Mouse (Mus musculus) neural tube, embryonic 12.5 days (tissue): ENCODE measurements around the gene Mon2. TPM values are rescaled to one million over a fixed set of nuclear protein-coding genes. Genes with fewer than 3 reads are reported as not detected.

Experiments
- ATAC-seq: fragments of 200-750 bp; cut with Nextera tagmentation; 2 replicates; pipeline ENCODE4 v1.8.0; 2017; ENCODE audit warnings: low read depth, mild to moderate bottlenecking, moderate TSS enrichment, moderate library complexity; ENCODE audit not compliant: low FRiP score
- H3K27ac ChIP-seq: fragments of 300-500 bp; sonication (generic); 2 replicates; pipeline ENCODE4 v1.5.1; 2016
- H3K27me3 ChIP-seq: fragments of 300-500 bp; sonication (generic); replicated peaks from 2 replicates; pipeline ENCODE4 v1.6.1; 2016; ENCODE audit warnings: mild to moderate bottlenecking
- H3K36me3 ChIP-seq: fragments of 300-500 bp; sonication (generic); 2 replicates; pipeline ENCODE4 v1.6.1; 2016; ENCODE audit warnings: mild to moderate bottlenecking
- H3K4me1 ChIP-seq: fragments of 300-500 bp; sonication (generic); 2 replicates; pipeline ENCODE4 v1.6.1; 2016
- H3K4me2 ChIP-seq: fragments of 300-500 bp; sonication (generic); replicated peaks from 2 replicates; pipeline ENCODE4 v1.6.1; 2016; ENCODE audit warnings: mild to moderate bottlenecking
- H3K4me3 ChIP-seq: fragments of 300-500 bp; sonication (generic); 2 replicates; pipeline ENCODE4 v1.5.1; 2016
- H3K9ac ChIP-seq: fragments of 300-500 bp; sonication (generic); 2 replicates; pipeline ENCODE4 v1.6.1; 2016; ENCODE audit warnings: mild to moderate bottlenecking
- H3K9me3 ChIP-seq: fragments of 300-500 bp; sonication (generic); 2 replicates; pipeline ENCODE4 v1.6.1; 2016; ENCODE audit warnings: mild to moderate bottlenecking
- WGBS: fragments of 180-500 bp; shearing (Covaris S2); methylation state at CpG from one replicate; pipeline ENCODE4 v1.1.7; 2016; 5-methylcytosine and 5-hydroxymethylcytosine counted together
- polyA plus RNA-seq: library from polyadenylated mRNA; unstranded; fragments of >200 nt; fragmentation: Nextera tagmentation; extraction: Ambion mirVana; gene quantifications from 2 replicates; pipeline ENCODE4 v1.2.1, GENCODE M21; 2016

Mon2 gene
- polyA plus RNA-seq, 1 experiment from 2014 or later, result 38.9 TPM

DNA sequence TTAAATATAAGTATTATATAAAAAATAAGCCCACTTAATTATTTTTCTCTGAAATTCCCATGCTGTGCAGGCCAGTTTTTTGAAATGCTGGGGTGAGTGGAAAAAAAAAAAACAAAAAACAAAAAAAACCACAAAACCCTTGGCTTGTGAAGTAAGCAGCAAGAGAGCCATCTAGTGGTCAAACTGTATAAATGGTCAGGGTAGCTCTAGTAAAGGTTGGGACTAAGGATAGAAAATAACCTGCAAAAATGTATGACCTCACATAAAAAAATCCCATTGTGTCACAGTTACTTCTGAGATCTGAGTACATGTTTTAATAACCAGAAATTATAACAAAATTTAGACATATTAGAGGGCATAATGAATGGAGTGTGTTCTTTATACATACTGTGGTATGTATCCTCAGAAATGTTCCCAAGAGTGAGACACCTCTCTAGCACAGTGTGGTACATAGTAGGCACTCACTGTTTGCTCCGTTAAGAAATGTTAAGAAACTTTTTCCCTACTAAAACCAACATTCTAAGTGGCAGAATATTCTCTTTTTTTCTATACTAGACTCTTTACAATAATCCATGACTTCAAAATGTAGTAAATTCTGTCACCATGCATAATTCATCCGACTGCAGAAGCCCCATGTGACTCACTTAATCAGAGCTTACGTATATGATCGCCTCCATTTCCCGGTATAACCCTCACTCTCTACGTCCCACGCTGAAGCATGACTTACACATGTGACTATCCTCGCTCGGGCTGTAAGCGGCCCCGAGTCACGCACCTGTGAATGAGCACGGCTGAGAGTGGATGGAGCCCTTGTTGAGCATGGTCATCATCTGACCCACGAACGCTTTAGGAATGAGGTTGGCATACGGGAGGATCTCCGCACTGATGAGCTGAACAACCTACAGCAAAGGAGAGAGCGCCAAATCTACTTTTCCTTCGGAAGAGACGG is 70.8 kb downstream of the Mon2 start:
- Histone ChIP-seq H3K4me3 (no peak overlapping the region), H3K27me3 (no peaks in the 10 kb centered on the region), H3K27ac (no peak overlapping the region), H3K9ac (no peak overlapping the region), H3K4me1 (no peaks in the 10 kb centered on the region), H3K36me3 (peaks cover 32% of the 10 kb centered on the region), H3K4me2 (no peak overlapping the region), H3K9me3 (no peaks in the 10 kb centered on the region)
- 89% methylated on average over 20 of the region's 20 CpGs for WGBS
- 0 out of 2 replicates have a peak, but pooled peaks have one; percentile 50 for ATAC-seq

DNA sequence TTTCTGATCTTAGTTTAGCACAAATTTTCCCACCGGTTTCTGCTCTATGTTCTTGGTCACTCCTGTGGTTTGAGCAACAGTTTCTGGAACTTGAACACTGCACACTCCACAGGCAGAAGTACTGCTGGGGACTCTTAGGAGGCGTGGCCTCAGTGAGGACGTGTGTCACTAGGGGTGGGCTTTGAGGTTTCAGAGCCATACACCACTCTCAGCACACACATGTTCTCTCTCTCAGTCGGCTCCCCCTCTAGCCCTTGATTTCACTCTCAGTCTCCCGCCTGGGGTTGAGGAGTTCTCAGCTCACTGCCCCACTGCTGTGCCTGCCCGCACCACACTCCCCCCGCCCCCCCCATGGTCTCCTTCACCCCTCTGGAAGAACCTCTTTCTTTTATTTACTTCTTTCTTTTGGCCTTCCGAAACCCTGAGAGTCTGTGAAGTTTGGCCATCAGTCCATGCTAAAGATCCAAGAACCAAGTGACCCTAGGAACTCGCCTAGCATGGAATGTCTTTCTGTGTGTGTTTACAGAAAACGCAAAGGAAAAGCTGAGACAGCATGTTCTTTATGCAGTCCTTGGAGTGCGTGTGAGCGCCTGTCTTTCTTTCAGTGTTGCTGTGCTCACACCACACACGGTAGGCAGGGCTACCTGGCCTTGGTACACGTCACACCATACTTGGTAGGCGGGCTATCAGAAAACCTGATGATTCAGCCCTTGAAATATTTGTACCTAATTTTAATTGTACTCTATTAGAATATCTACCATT is 71.6 kb downstream of the Mon2 start:
- no peak overlapping the region for H3K4me2 ChIP-seq
- no peaks in the 10 kb centered on the region for H3K4me1 ChIP-seq
- peaks cover 31% of the 10 kb centered on the region for H3K36me3 ChIP-seq
- no peak overlapping the region for H3K4me3 ChIP-seq
- H3K9ac ChIP-seq, result no peak overlapping the region
- no peak overlapping the region for H3K27ac ChIP-seq
- WGBS, result 81% methylated on average over 15 of the region's 15 CpGs
- H3K9me3 ChIP-seq, result no peaks in the 10 kb centered on the region
- ATAC-seq, result peak; percentile 65; the same call in 1 of the 2 replicates
- H3K27me3 ChIP-seq, result no peaks in the 10 kb centered on the region

DNA sequence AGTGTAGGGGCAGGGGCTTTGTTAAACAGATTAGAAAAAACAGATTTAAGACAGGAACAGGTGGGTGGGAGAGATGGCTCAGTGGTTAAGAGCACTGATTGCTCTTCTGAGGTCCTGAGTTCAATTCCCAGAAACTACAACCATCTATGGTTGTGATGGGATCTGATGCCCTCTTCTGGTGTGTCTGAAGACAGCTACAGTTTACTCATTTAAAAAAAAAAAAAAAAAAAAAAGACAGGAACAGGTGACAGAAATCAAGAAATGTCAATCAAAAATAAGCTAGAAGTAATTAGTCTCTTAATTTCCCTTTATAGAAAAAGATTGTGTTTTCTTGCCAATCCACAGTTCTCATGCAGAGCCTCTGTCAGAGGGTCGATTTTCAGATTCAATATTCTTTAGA is 74.3 kb downstream of the Mon2 start:
- WGBS, result 81% methylated on average over 1 of the region's 1 CpGs
- no peak for ATAC-seq
- H3K36me3 ChIP-seq, result peaks cover 40% of the 10 kb centered on the region

DNA sequence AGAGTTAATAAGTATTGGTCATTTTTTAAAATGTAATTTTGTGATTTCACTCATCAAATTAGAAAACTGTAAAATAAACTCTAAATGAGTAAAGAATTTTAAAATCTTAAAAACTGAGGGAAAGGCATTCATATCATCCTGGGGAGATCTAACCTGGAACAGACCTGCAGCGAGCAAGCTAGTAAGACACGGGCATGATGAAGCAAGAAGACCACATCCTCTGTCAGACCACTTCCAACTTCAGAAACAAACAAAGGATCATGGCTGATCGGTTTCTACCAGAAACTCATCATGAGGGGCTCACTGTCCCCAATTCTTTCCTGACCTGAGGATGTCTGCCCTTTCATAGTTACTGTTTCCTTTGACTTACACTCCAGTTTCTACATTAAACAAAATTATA is 74.9 kb downstream of the Mon2 start:
- Histone ChIP-seq H3K9ac (no peak overlapping the region), H3K9me3 (0 out of 2 replicates have a peak, but pooled peaks cover under 1% of the 10 kb centered on the region), H3K36me3 (peaks cover 46% of the 10 kb centered on the region), H3K27ac (no peak overlapping the region), H3K4me1 (no peaks in the 10 kb centered on the region), H3K27me3 (no peaks in the 10 kb centered on the region), H3K4me2 (no peak overlapping the region), H3K4me3 (no peak overlapping the region)
- WGBS, result 94% methylated on average over 3 of the region's 3 CpGs
- ATAC-seq, result no peak

More for the DNA sequence above, 74.3 kb downstream of the Mon2 start:
- H3K4me1 ChIP-seq, result no peaks in the 10 kb centered on the region
- no peak overlapping the region for H3K4me3 ChIP-seq
- no peak overlapping the region for H3K27ac ChIP-seq
- H3K9ac ChIP-seq, result no peak overlapping the region
- no peaks in the 10 kb centered on the region for H3K9me3 ChIP-seq
- no peaks in the 10 kb centered on the region for H3K27me3 ChIP-seq
- no peak overlapping the region for H3K4me2 ChIP-seq

DNA sequence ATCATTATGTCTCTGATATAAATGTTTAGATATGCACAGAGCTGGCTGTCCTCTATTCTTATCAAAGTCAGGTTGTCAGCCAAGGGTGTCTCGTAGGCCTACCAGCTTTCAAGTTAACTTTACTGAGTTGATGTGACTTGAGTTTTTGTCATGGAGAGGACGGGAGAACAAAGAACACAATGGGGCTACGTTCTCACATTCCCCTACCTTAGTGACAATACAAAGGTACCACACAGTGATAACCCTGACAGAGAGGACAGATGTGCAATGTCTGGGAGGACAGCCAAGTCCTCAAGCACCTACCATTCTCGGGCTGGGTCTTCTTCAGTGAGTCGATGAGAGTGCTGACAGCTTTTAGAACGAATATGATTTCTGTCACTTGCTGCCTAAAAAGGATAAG is 76.9 kb downstream of the Mon2 start:
- H3K4me1 ChIP-seq, result no peaks in the 10 kb centered on the region
- H3K4me2 ChIP-seq, result no peak overlapping the region
- H3K9ac ChIP-seq, result no peak overlapping the region
- no peak overlapping the region for H3K27ac ChIP-seq
- peaks cover 64% of the 10 kb centered on the region for H3K36me3 ChIP-seq
- ATAC-seq, result no peak
- 79% methylated on average over 6 of the region's 6 CpGs for WGBS
- 0 out of 2 replicates have a peak, but pooled peaks cover 5% of the 10 kb centered on the region for H3K9me3 ChIP-seq
- H3K4me3 ChIP-seq, result no peak overlapping the region
- H3K27me3 ChIP-seq, result no peaks in the 10 kb centered on the region

DNA sequence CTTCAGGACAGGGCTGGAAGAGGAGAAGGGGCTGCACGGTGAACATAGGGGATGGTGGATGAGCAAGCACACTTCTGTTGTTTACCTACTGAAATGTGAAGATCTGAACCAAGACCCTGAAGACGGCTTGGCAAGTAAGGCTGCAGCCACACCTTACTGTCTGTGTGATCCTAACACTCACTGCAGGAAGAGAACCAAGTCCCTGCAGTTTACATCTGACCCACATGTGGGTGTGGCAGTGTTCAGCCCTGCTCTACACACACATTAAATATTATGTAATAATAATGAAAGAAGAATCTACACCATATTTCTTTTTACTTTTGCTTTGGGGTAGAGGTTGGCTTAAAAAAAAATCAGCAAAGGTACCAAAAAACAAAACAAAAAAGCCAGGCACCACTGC is 78.5 kb downstream of the Mon2 start:
- Histone ChIP-seq H3K4me1 (no peaks in the 10 kb centered on the region), H3K27me3 (no peaks in the 10 kb centered on the region), H3K9ac (no peak overlapping the region), H3K4me3 (no peak overlapping the region), H3K9me3 (0 out of 2 replicates have a peak, but pooled peaks cover 5% of the 10 kb centered on the region), H3K27ac (no peak overlapping the region), H3K36me3 (peaks cover 63% of the 10 kb centered on the region), H3K4me2 (no peak overlapping the region)
- 91% methylated on average over 2 of the region's 2 CpGs for WGBS
- ATAC-seq, result no peak

DNA sequence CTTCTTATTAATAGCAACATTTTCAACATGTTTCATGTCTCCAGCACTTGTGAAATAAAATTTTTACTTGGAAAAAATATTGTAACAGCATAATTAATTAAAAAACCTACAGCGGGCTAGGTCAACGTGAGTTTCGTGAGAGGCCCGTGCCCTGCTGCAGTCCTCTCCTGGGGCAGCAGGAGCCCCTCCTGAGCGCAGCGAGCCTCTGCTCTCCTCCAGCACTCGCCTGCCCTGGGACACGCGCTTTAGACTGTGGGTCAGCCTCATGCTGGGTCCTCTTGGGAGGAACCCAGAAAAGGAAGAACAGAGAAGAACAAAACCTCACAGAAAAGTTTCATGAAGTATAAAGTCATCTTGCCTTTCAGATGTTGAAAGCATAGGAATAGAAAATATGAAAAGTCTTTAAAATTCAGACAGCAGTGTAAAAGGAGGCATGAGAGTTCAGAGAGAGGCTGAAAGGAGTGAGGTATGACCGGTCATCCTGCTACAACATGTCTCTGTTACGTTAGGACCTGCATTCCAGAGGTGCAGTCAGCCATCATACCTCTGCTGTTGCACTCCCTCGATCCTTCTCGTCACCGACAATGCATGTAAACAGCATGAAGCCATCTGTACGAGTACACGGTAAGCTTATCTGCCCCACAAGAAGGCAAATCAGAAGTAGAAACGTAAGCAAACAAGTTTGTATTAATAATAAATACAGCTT is 81.8 kb downstream of the Mon2 start:
- 74% methylated on average over 17 of the region's 17 CpGs for WGBS
- no peak overlapping the region for H3K27ac ChIP-seq
- H3K9me3 ChIP-seq, result 0 out of 2 replicates have a peak, but pooled peaks cover 5% of the 10 kb centered on the region
- H3K4me3 ChIP-seq, result no peak overlapping the region
- no peak for ATAC-seq
- no peak overlapping the region for H3K9ac ChIP-seq
- no peaks in the 10 kb centered on the region for H3K4me1 ChIP-seq
- no peak overlapping the region for H3K4me2 ChIP-seq
- H3K36me3 ChIP-seq, result peaks cover 62% of the 10 kb centered on the region
- no peaks in the 10 kb centered on the region for H3K27me3 ChIP-seq

DNA sequence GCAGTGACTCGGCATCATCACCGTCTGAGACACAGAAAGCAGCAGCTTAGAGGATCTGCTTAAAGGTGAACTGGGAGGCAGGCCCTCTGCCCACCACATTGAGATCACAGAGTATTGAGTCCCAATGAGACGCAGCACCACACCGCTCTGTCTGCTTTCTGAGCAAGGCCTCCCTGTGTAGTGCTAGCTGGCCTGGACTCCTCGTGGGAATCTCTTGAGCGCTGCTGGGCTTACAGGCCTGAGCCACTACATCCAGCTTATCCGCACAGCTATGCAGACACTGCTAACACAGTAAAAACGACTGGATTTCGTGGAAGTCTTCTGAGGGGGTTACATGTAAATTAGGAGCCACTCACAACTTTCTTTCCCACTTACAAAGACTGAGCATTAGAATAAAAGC is 84.7 kb downstream of the Mon2 start:
- no peak for ATAC-seq

DNA sequence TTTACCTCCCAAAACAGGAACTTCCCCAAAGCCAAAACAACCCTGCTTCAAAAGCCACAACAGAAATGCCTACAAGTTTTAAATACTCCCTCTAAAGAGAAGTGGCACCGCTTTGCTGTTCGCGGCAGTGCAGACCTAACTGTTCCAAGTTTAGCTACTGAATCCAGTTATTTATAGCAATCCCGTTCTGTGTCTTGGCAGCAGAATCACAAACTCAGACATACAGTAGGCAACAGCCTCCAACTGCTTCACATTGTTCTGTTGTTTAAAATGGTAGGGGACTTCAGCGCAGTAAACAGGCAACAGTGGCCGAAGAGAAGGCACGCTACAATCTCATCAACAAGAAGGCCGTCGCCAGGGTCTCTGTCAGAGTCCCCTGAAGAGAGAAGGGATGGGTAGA is 85.3 kb downstream of the Mon2 start:
- no peak for ATAC-seq
- no peak overlapping the region for H3K9ac ChIP-seq
- H3K9me3 ChIP-seq, result 0 out of 2 replicates have a peak, but pooled peaks cover 1% of the 10 kb centered on the region
- H3K27me3 ChIP-seq, result no peaks in the 10 kb centered on the region
- peaks cover 29% of the 10 kb centered on the region for H3K36me3 ChIP-seq
- H3K4me1 ChIP-seq, result peaks cover 3% of the 10 kb centered on the region; the same call in 1 of the 2 replicates
- H3K4me3 ChIP-seq, result no peak overlapping the region
- WGBS, result 93% methylated on average over 9 of the region's 9 CpGs
- H3K4me2 ChIP-seq, result no peak overlapping the region
- H3K27ac ChIP-seq, result no peak overlapping the region

More for the DNA sequence above, 84.7 kb downstream of the Mon2 start:
- Histone ChIP-seq H3K27me3 (no peaks in the 10 kb centered on the region), H3K4me3 (no peak overlapping the region), H3K4me2 (no peak overlapping the region), H3K9me3 (0 out of 2 replicates have a peak, but pooled peaks cover 5% of the 10 kb centered on the region), H3K36me3 (peaks cover 35% of the 10 kb centered on the region), H3K9ac (no peak overlapping the region), H3K4me1 (peaks cover 3% of the 10 kb centered on the region; the same call in 1 of the 2 replicates), H3K27ac (no peak overlapping the region)
- WGBS, result 93% methylated on average over 9 of the region's 9 CpGs

DNA sequence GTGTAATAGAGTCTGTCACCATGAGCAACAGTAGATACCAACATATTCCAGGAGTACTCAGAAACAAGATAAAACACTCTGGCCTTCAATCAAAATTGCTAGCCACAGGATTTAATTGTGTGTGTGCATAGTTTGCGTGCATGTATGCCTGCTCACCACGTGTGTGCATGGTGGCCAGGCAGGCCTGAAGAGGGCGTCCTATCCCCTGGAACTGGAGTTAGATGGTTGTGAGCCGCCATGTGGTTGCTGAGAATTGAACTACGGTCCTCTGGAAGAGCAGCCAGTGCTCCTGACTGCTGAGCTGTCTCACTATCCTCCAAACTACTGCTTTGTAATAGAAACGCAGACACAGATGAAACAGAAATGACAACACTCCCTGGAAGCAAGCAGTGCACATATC is 85.7 kb downstream of the Mon2 start:
- Histone ChIP-seq H3K4me3 (no peak overlapping the region), H3K27ac (no peak overlapping the region), H3K9ac (no peak overlapping the region), H3K9me3 (no peaks in the 10 kb centered on the region), H3K36me3 (peaks cover 26% of the 10 kb centered on the region), H3K27me3 (no peaks in the 10 kb centered on the region), H3K4me2 (no peak overlapping the region), H3K4me1 (peaks cover 3% of the 10 kb centered on the region; the same call in 1 of the 2 replicates)
- 95% methylated on average over 6 of the region's 6 CpGs for WGBS
- no peak for ATAC-seq

DNA sequence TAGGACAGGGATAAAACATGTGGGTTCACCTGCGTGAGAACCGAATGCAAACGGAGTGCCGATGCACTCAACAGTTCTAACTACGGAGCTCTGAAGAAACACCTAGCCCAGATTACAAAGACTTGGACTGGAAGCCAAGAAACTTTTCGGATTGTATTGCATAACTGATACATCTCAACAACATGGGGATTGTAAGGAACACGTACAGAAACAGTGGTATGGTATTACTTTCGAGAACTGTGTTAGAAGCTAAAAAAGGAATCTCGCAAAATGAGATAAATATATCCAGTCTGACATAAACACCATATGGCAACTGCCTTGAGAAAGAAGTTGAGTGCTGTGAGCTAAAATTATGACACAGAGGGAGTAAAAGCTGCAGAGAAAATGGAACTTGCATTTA is 86.4 kb downstream of the Mon2 start:
- Histone ChIP-seq H3K9ac (no peak overlapping the region), H3K9me3 (no peaks in the 10 kb centered on the region), H3K36me3 (peaks cover 19% of the 10 kb centered on the region), H3K4me3 (no peak overlapping the region), H3K27ac (no peak overlapping the region), H3K27me3 (no peaks in the 10 kb centered on the region), H3K4me2 (no peak overlapping the region), H3K4me1 (peaks cover 3% of the 10 kb centered on the region; the same call in 1 of the 2 replicates)
- ATAC-seq, result no peak
- 95% methylated on average over 9 of the region's 9 CpGs for WGBS
